Mouse (Mus musculus) stomach, embryonic 14.5 days (tissue): ENCODE results near the gene Nxph4. TPM values are rescaled to one million over a fixed set of nuclear protein-coding genes. Genes with fewer than 3 reads are reported as not detected.

Source experiments
- ATAC-seq: fragments of 200-750 bp; cut with Nextera tagmentation; 2 replicates; pipeline ENCODE4 v1.8.0; 2017; ENCODE audit warnings: low read depth, moderate TSS enrichment; ENCODE audit not compliant: insufficient number of reproducible peaks, insufficient read depth, low FRiP score
- H3K27ac ChIP-seq: fragments of 300-500 bp; sonication (generic); 2 replicates; pipeline ENCODE4 v1.5.1; 2014; ENCODE audit warnings: mild to moderate bottlenecking, low read length, moderate library complexity, mixed read lengths
- H3K27me3 ChIP-seq: fragments of 300-500 bp; sonication (generic); 2 replicates; pipeline ENCODE4 v1.6.1; 2014; ENCODE audit warnings: low read length, control low read depth, mixed read lengths; ENCODE audit not compliant: control insufficient read depth, insufficient read depth
- H3K36me3 ChIP-seq: fragments of 300-500 bp; sonication (generic); 2 replicates; pipeline ENCODE4 v1.6.1; 2014; ENCODE audit warnings: mild to moderate bottlenecking, control low read depth, low read length, moderate library complexity, mixed read lengths; ENCODE audit not compliant: control insufficient read depth, insufficient read depth
- H3K4me1 ChIP-seq: fragments of 300-500 bp; sonication (generic); 2 replicates; pipeline ENCODE4 v1.6.1; 2014; ENCODE audit warnings: low read length, control low read depth, mixed read lengths; ENCODE audit not compliant: control insufficient read depth, insufficient read depth
- H3K4me2 ChIP-seq: fragments of 300-500 bp; sonication (generic); replicated peaks from 2 replicates; pipeline ENCODE4 v1.6.1; 2014; ENCODE audit warnings: low read depth, low read length, control low read depth
- H3K4me3 ChIP-seq: fragments of 300-500 bp; sonication (generic); 2 replicates; pipeline ENCODE4 v1.5.1; 2014; ENCODE audit warnings: low read depth, low read length, control low read depth
- H3K9ac ChIP-seq: fragments of 300-500 bp; sonication (generic); replicated peaks from 2 replicates; pipeline ENCODE4 v1.6.1; 2014; ENCODE audit warnings: low read depth, mild to moderate bottlenecking, control low read depth, low read length, moderate library complexity, mixed read lengths
- H3K9me3 ChIP-seq: fragments of 300-500 bp; sonication (generic); 2 replicates; pipeline ENCODE4 v1.6.1; 2016; ENCODE audit warnings: low read depth, low read length, control low read depth; ENCODE audit not compliant: control insufficient read depth
- WGBS: fragments of 180-500 bp; shearing (Covaris S2); extraction: QIAGEN DNeasy Blood & Tissue Kit; methylation state at CpG from one replicate; pipeline ENCODE4 v1.1.7; 2014; 5-methylcytosine and 5-hydroxymethylcytosine counted together
- polyA plus RNA-seq: library from polyadenylated mRNA; unstranded; fragments of >200 nt; fragmentation: Nextera tagmentation; extraction: Ambion mirVana; gene quantifications from 2 replicates; pipeline ENCODE4 v1.2.1, GENCODE M21; 2014

The Nxph4 gene
- polyA plus RNA-seq: 3.8 and 4.8 TPM in 2 replicates

GRCm38 (mm10) chr10:127534036-127534928, at the start of gene Nxph4:
Nxph4 (minus strand) TSS chr10:127534559.
- under 1% methylated on average over 70 of the region's 78 CpGs for WGBS
- Histone ChIP-seq H3K27ac (no peak within 1 kb of the TSS), H3K4me3 (peak within 1 kb of the TSS; percentile 45), H3K9ac (no peak within 1 kb of the TSS; the same call in 1 of the 2 replicates), H3K27me3 (peaks cover 66% of the 10 kb centered on the region), H3K36me3 (peaks cover 12% of the 10 kb centered on the region; the same call in 1 of the 2 replicates), H3K4me2 (peak within 1 kb of the TSS; percentile 68), H3K4me1 (peaks cover 11% of the 10 kb centered on the region; the same call in 1 of the 2 replicates), H3K9me3 (no peaks in the 10 kb centered on the region)
- ATAC-seq: 0 out of 2 replicates have a peak, but pooled peaks have one; percentile 35

GRCm38 (mm10) chr10:127583649-127584048, 49.3 kb upstream of the Nxph4 start:
- Histone ChIP-seq H3K36me3 (peaks cover 73% of the 10 kb centered on the region), H3K9ac (no peak overlapping the region), H3K4me2 (no peak overlapping the region), H3K4me3 (no peak overlapping the region), H3K4me1 (no peaks in the 10 kb centered on the region), H3K27me3 (no peaks in the 10 kb centered on the region), H3K27ac (no peak overlapping the region), H3K9me3 (no peaks in the 10 kb centered on the region)
- peak; percentile 19; the same call in 1 of the 2 replicates for ATAC-seq
- WGBS: 70% methylated on average over 8 of the region's 8 CpGs

- Histone ChIP-seq H3K36me3 (peaks cover 76% of the 10 kb centered on the region), H3K4me3 (no peak overlapping the region)
Observed at GRCm38 (mm10) chr10:127581291-127581690, 46.9 kb upstream of the Nxph4 start.

GRCm38 (mm10) chr10:127577982-127578381, 43.6 kb upstream of the Nxph4 start:
- Histone ChIP-seq H3K27me3 (no peaks in the 10 kb centered on the region), H3K36me3 (peaks cover 89% of the 10 kb centered on the region), H3K4me1 (no peaks in the 10 kb centered on the region), H3K9me3 (no peaks in the 10 kb centered on the region), H3K27ac (no peak overlapping the region), H3K4me3 (no peak overlapping the region), H3K9ac (no peak overlapping the region), H3K4me2 (no peak overlapping the region)
- ATAC-seq: no peak
- 84% methylated on average over 15 of the region's 15 CpGs for WGBS

More at GRCm38 (mm10) chr10:127581291-127581690, 46.9 kb upstream of the Nxph4 start:
- H3K27me3 ChIP-seq: no peaks in the 10 kb centered on the region
- H3K4me1 ChIP-seq: no peaks in the 10 kb centered on the region
- ATAC-seq: no peak
- no peak overlapping the region for H3K9ac ChIP-seq
- H3K9me3 ChIP-seq: no peaks in the 10 kb centered on the region
- 89% methylated on average over 9 of the region's 9 CpGs for WGBS
- no peak overlapping the region for H3K27ac ChIP-seq
- H3K4me2 ChIP-seq: no peak overlapping the region

- Histone ChIP-seq H3K36me3 (peaks cover 89% of the 10 kb centered on the region), H3K4me3 (no peak overlapping the region), H3K27ac (no peak overlapping the region), H3K4me1 (no peaks in the 10 kb centered on the region), H3K27me3 (no peaks in the 10 kb centered on the region), H3K9me3 (no peaks in the 10 kb centered on the region), H3K4me2 (no peak overlapping the region), H3K9ac (no peak overlapping the region)
- no peak for ATAC-seq
- 82% methylated on average over 9 of the region's 9 CpGs for WGBS
Observed at GRCm38 (mm10) chr10:127577156-127577555, 42.8 kb upstream of the Nxph4 start.

GRCm38 (mm10) chr10:127576381-127576961, 42.1 kb upstream of the Nxph4 start:
- Histone ChIP-seq H3K27ac (no peak overlapping the region), H3K4me2 (no peak overlapping the region), H3K9me3 (no peaks in the 10 kb centered on the region), H3K27me3 (no peaks in the 10 kb centered on the region), H3K9ac (no peak overlapping the region), H3K36me3 (peaks cover 87% of the 10 kb centered on the region), H3K4me3 (no peak overlapping the region), H3K4me1 (no peaks in the 10 kb centered on the region)
- WGBS: 55% methylated on average over 18 of the region's 18 CpGs
- ATAC-seq: no peak

- Histone ChIP-seq H3K4me2 (no peak overlapping the region), H3K27me3 (no peaks in the 10 kb centered on the region), H3K27ac (no peak overlapping the region), H3K4me3 (no peak overlapping the region), H3K9ac (no peak overlapping the region), H3K4me1 (no peaks in the 10 kb centered on the region; the same call in 1 of the 2 replicates), H3K36me3 (peaks cover 87% of the 10 kb centered on the region), H3K9me3 (no peaks in the 10 kb centered on the region)
- WGBS: 87% methylated on average over 7 of the region's 7 CpGs
- ATAC-seq: no peak
Observed at GRCm38 (mm10) chr10:127575741-127576140, 41.4 kb upstream of the Nxph4 start.

- WGBS: 94% methylated on average over 5 of the region's 5 CpGs
- peaks cover 4% of the 10 kb centered on the region; the same call in 1 of the 2 replicates for H3K4me1 ChIP-seq
- no peak overlapping the region for H3K27ac ChIP-seq
- H3K36me3 ChIP-seq: peaks cover 80% of the 10 kb centered on the region
- H3K9ac ChIP-seq: no peak overlapping the region
- H3K27me3 ChIP-seq: no peaks in the 10 kb centered on the region
- H3K4me3 ChIP-seq: no peak overlapping the region
- no peak overlapping the region for H3K4me2 ChIP-seq
- no peak for ATAC-seq
- H3K9me3 ChIP-seq: no peaks in the 10 kb centered on the region
Observed at GRCm38 (mm10) chr10:127572281-127572680, 37.9 kb upstream of the Nxph4 start.
